Mouse (Mus musculus) liver, postnatal 0 days (tissue): ENCODE data around the gene Prss42. TPM values are rescaled to one million over a fixed set of nuclear protein-coding genes. Genes with fewer than 3 reads are reported as not detected.
A peak's percentile ranks its signal among the peaks of the same experiment; 100 is the strongest.

ENCODE experiments used
- ATAC-seq: fragments of 200-750 bp; cut with Nextera tagmentation; 2 replicates; pipeline ENCODE4 v1.8.0; 2017; ENCODE audit warnings: mild to moderate bottlenecking, moderate library complexity
- DNase-seq: peaks from one replicate; pipeline ENCODE4 v3.0.0-alpha.2; 2016
- H3K27ac ChIP-seq: fragments of 300-500 bp; sonication (generic); 2 replicates; pipeline ENCODE4 v1.5.1; 2014; ENCODE audit warnings: antibody characterized with exemption, moderate library complexity, mild to moderate bottlenecking, low read depth
- H3K27me3 ChIP-seq: fragments of 300-500 bp; sonication (generic); 2 replicates; pipeline ENCODE4 v1.6.1; 2014; ENCODE audit warnings: low read length, control low read depth, mixed read lengths; ENCODE audit not compliant: insufficient read depth
- H3K36me3 ChIP-seq: fragments of 300-500 bp; sonication (generic); replicated peaks from 2 replicates; pipeline ENCODE4 v1.6.1; 2014; ENCODE audit warnings: mild to moderate bottlenecking, control low read depth, low read length, moderate library complexity, mixed read lengths; ENCODE audit not compliant: insufficient read depth
- H3K4me1 ChIP-seq: fragments of 300-500 bp; sonication (generic); 2 replicates; pipeline ENCODE4 v1.6.1; 2014; ENCODE audit warnings: antibody characterized with exemption, mild to moderate bottlenecking, control low read depth; ENCODE audit not compliant: insufficient read depth
- H3K4me2 ChIP-seq: fragments of 300-500 bp; sonication (generic); 2 replicates; pipeline ENCODE4 v1.6.1; 2014; ENCODE audit warnings: low read depth, mild to moderate bottlenecking, low read length, moderate library complexity, mixed read lengths
- H3K4me3 ChIP-seq: fragments of 300-500 bp; sonication (generic); 2 replicates; pipeline ENCODE4 v1.5.1; 2014; ENCODE audit warnings: low read depth, low read length
- H3K9ac ChIP-seq: fragments of 300-500 bp; sonication (generic); replicated peaks from 2 replicates; pipeline ENCODE4 v1.6.1; 2014; ENCODE audit warnings: mild to moderate bottlenecking, moderate library complexity
- H3K9me3 ChIP-seq: fragments of 300-500 bp; sonication (generic); 2 replicates; pipeline ENCODE4 v1.6.1; 2016; ENCODE audit warnings: mild to moderate bottlenecking, control low read depth, low read length, mixed read lengths
- CTCF ChIP-seq: sonication (generic); IDR thresholded peaks from 2 replicates; pipeline ENCODE4 v1.5.1; 2016; ENCODE audit warnings: antibody characterized with exemption, low read depth
- EP300 ChIP-seq: IDR thresholded peaks from 2 replicates; pipeline ENCODE4 v1.6.1; 2016; ENCODE audit warnings: antibody characterized with exemption, low read depth, mild to moderate bottlenecking
- WGBS: fragments of 180-500 bp; shearing (Covaris S2); extraction: QIAGEN DNeasy Blood & Tissue Kit; methylation state at CpG from one replicate; pipeline ENCODE4 v1.1.7; 2014; ENCODE audit not compliant: insufficient replicate concordance; 5-methylcytosine and 5-hydroxymethylcytosine counted together
- polyA plus RNA-seq: library from polyadenylated mRNA; unstranded; fragments of >200 nt; fragmentation: Nextera tagmentation; extraction: Ambion mirVana; gene quantifications from 2 replicates; pipeline ENCODE4 v1.2.1, GENCODE M21; 2015

Gene Prss42
- polyA plus RNA-seq, 1 experiment from 2014 or later, result not detected

- H3K4me1 ChIP-seq, result no peaks in the 10 kb centered on the region
- 59% methylated on average over 4 of the region's 4 CpGs for WGBS
- H3K4me3 ChIP-seq, result no peak overlapping the region
- no peak overlapping the region for H3K27ac ChIP-seq
- H3K36me3 ChIP-seq, result no peaks in the 10 kb centered on the region
- ATAC-seq (no peak), DNase-seq (no peak)
- no peak overlapping the region for H3K9ac ChIP-seq
- no peaks in the 10 kb centered on the region for H3K27me3 ChIP-seq
- no peak for TF ChIP-seq EP300
- H3K4me2 ChIP-seq, result no peak overlapping the region
- H3K9me3 ChIP-seq, result no peaks in the 10 kb centered on the region
These were observed 27.5 kb downstream of the Prss42 start for GRCm38 (mm10) chr9:110825426-110825825.

GRCm38 (mm10) chr9:110825832-110826231 is 27.9 kb downstream of the Prss42 start:
- no peaks in the 10 kb centered on the region for H3K36me3 ChIP-seq
- no peaks in the 10 kb centered on the region for H3K27me3 ChIP-seq
- no peak overlapping the region for H3K4me3 ChIP-seq
- no peaks in the 10 kb centered on the region for H3K9me3 ChIP-seq
- WGBS, result 25% methylated on average over 7 of the region's 7 CpGs
- no peak overlapping the region for H3K27ac ChIP-seq
- no peak overlapping the region for H3K9ac ChIP-seq
- TF ChIP-seq CTCF, result no peak
- no peak for TF ChIP-seq EP300
- H3K4me1 ChIP-seq, result no peaks in the 10 kb centered on the region
- no peak for DNase-seq
- H3K4me2 ChIP-seq, result no peak overlapping the region
- ATAC-seq, result no peak

- Histone ChIP-seq H3K9me3 (no peaks in the 10 kb centered on the region), H3K27me3 (no peaks in the 10 kb centered on the region), H3K27ac (no peak within 1 kb of the TSS), H3K9ac (no peak within 1 kb of the TSS), H3K36me3 (no peaks in the 10 kb centered on the region), H3K4me2 (no peak within 1 kb of the TSS), H3K4me1 (no peaks in the 10 kb centered on the region), H3K4me3 (no peak within 1 kb of the TSS)
- WGBS, result 66% methylated on average over 3 of the region's 3 CpGs
- ATAC-seq, result no peak
- no peak for TF ChIP-seq EP300
- TF ChIP-seq CTCF, result no peak
- no peak for DNase-seq
These were observed 28.4 kb downstream of the Prss42 start, which contains the start of gene Prss43 for GRCm38 (mm10) chr9:110826390-110826789. TSS of gene Prss43 (plus strand) at chr9:110826690.

- ATAC-seq (no peak), DNase-seq (peak; percentile 42)
- H3K9ac ChIP-seq, result no peak overlapping the region
- no peak overlapping the region for H3K27ac ChIP-seq
- H3K4me2 ChIP-seq, result no peak overlapping the region
- H3K9me3 ChIP-seq, result no peaks in the 10 kb centered on the region
- H3K27me3 ChIP-seq, result no peaks in the 10 kb centered on the region
- no peaks in the 10 kb centered on the region for H3K36me3 ChIP-seq
- no peak overlapping the region for H3K4me3 ChIP-seq
- H3K4me1 ChIP-seq, result no peaks in the 10 kb centered on the region
- TF ChIP-seq EP300 (no peak), CTCF (no peak)
- 67% methylated on average over 5 of the region's 5 CpGs for WGBS
These were observed 35.1 kb downstream of the Prss42 start for GRCm38 (mm10) chr9:110833021-110833420.

- Histone ChIP-seq H3K4me3 (no peak within 1 kb of the TSS), H3K36me3 (no peaks in the 10 kb centered on the region), H3K27me3 (no peaks in the 10 kb centered on the region), H3K4me1 (no peaks in the 10 kb centered on the region), H3K9ac (no peak within 1 kb of the TSS), H3K4me2 (no peak within 1 kb of the TSS), H3K9me3 (no peaks in the 10 kb centered on the region), H3K27ac (no peak within 1 kb of the TSS)
- no peak for ATAC-seq
- TF ChIP-seq CTCF (no peak), EP300 (no peak)
- WGBS, result 74% methylated on average over 19 of the region's 19 CpGs
- DNase-seq, result no peak
These were observed 36.4 kb downstream of the Prss42 start, which contains the start of gene Prss45 for GRCm38 (mm10) chr9:110834411-110834810. TSS of gene Prss45 (plus strand) at chr9:110834588.

GRCm38 (mm10) chr9:110834961-110835360 is 37.0 kb downstream of the Prss42 start:
- no peaks in the 10 kb centered on the region for H3K36me3 ChIP-seq
- no peak for DNase-seq
- H3K27me3 ChIP-seq, result no peaks in the 10 kb centered on the region
- H3K4me1 ChIP-seq, result no peaks in the 10 kb centered on the region
- TF ChIP-seq CTCF (no peak), EP300 (no peak)
- no peak for ATAC-seq
- H3K9me3 ChIP-seq, result no peaks in the 10 kb centered on the region
- no peak overlapping the region for H3K4me3 ChIP-seq
- H3K9ac ChIP-seq, result no peak overlapping the region
- 44% methylated on average over 10 of the region's 10 CpGs for WGBS
- H3K4me2 ChIP-seq, result no peak overlapping the region
- H3K27ac ChIP-seq, result no peak overlapping the region

GRCm38 (mm10) chr9:110836112-110836511 is 38.1 kb downstream of the Prss42 start:
- Histone ChIP-seq H3K4me1 (peaks cover 4% of the 10 kb centered on the region), H3K27ac (no peak overlapping the region), H3K4me3 (no peak overlapping the region), H3K9me3 (no peaks in the 10 kb centered on the region), H3K36me3 (no peaks in the 10 kb centered on the region), H3K27me3 (no peaks in the 10 kb centered on the region), H3K9ac (no peak overlapping the region), H3K4me2 (no peak overlapping the region)
- ATAC-seq, result no peak
- WGBS, result 64% methylated on average over 2 of the region's 2 CpGs
- DNase-seq, result no peak
- no peak for TF ChIP-seq CTCF
- no peak for TF ChIP-seq EP300
